Mouse (Mus musculus) hindbrain, embryonic 16.5 days (tissue): ENCODE data around the gene Ino80. TPM values are rescaled to one million over a fixed set of nuclear protein-coding genes. Genes with fewer than 3 reads are reported as not detected.

Source experiments
- ATAC-seq: fragments of 200-750 bp; cut with Nextera tagmentation; 2 replicates; pipeline ENCODE4 v1.8.0; 2017; ENCODE audit warnings: moderate TSS enrichment, moderate library complexity
- H3K27ac ChIP-seq: fragments of 300-500 bp; sonication (generic); 2 replicates; pipeline ENCODE4 v1.5.1; 2014; ENCODE audit warnings: low read depth, mild to moderate bottlenecking, control low read depth, low read length, moderate library complexity
- H3K27me3 ChIP-seq: fragments of 300-500 bp; sonication (generic); replicated peaks from 2 replicates; pipeline ENCODE4 v1.6.1; 2014; ENCODE audit warnings: low read length; ENCODE audit not compliant: control insufficient read depth, insufficient read depth
- H3K36me3 ChIP-seq: fragments of 300-500 bp; sonication (generic); 2 replicates; pipeline ENCODE4 v1.6.1; 2014; ENCODE audit warnings: mild to moderate bottlenecking, low read length, moderate library complexity, mixed read lengths; ENCODE audit not compliant: control insufficient read depth, insufficient read depth
- H3K4me1 ChIP-seq: fragments of 300-500 bp; sonication (generic); 2 replicates; pipeline ENCODE4 v1.6.1; 2014; ENCODE audit warnings: low read depth, low read length; ENCODE audit not compliant: control insufficient read depth, insufficient read depth
- H3K4me2 ChIP-seq: fragments of 300-500 bp; sonication (generic); 2 replicates; pipeline ENCODE4 v1.6.1; 2014; ENCODE audit warnings: mild to moderate bottlenecking, low read length, control low read depth, moderate library complexity
- H3K4me3 ChIP-seq: fragments of 300-500 bp; sonication (generic); 2 replicates; pipeline ENCODE4 v1.5.1; 2014; ENCODE audit warnings: mild to moderate bottlenecking, low read length, control low read depth, moderate library complexity
- H3K9ac ChIP-seq: fragments of 300-500 bp; sonication (generic); 2 replicates; pipeline ENCODE4 v1.6.1; 2014; ENCODE audit warnings: low read depth, mild to moderate bottlenecking, control low read depth, low read length, moderate library complexity
- H3K9me3 ChIP-seq: fragments of 300-500 bp; sonication (generic); 2 replicates; pipeline ENCODE4 v1.6.1; 2014; ENCODE audit warnings: mild to moderate bottlenecking, low read length, moderate library complexity; ENCODE audit not compliant: control insufficient read depth
- WGBS: fragments of 180-500 bp; shearing (Covaris S2); extraction: QIAGEN DNeasy Blood & Tissue Kit; methylation state at CpG from one replicate; pipeline ENCODE4 v1.1.7; 2014; 5-methylcytosine and 5-hydroxymethylcytosine counted together
- polyA plus RNA-seq: library from polyadenylated mRNA; unstranded; fragments of >200 nt; fragmentation: Nextera tagmentation; extraction: Ambion mirVana; gene quantifications from 2 replicates; pipeline ENCODE4 v1.2.1, GENCODE M21; 2015

Ino80 gene
- polyA plus RNA-seq, 1 experiment from 2014 or later, result 2.8 TPM

- WGBS, result under 1% methylated on average over 32 of the region's 33 CpGs
- peaks cover 56% of the 10 kb centered on the region for H3K27me3 ChIP-seq
- peaks cover 52% of the 10 kb centered on the region for H3K4me1 ChIP-seq
- H3K27ac ChIP-seq, result peak within 1 kb of the TSS; percentile 16; the same call in 1 of the 2 replicates
- peak within 1 kb of the TSS; percentile 52 for H3K4me3 ChIP-seq
- H3K9me3 ChIP-seq, result no peaks in the 10 kb centered on the region
- peak within 1 kb of the TSS; percentile 70 for H3K9ac ChIP-seq
- ATAC-seq, result peak; percentile 10
- no peaks in the 10 kb centered on the region for H3K36me3 ChIP-seq
- peak within 1 kb of the TSS; percentile 82 for H3K4me2 ChIP-seq
Measured at GRCm38 (mm10) chr2:119325568-119326143, 151.8 kb downstream of the Ino80 start, which contains the start of gene Dll4. Gene Dll4 (plus strand): TSS chr2:119325784.

DNA sequence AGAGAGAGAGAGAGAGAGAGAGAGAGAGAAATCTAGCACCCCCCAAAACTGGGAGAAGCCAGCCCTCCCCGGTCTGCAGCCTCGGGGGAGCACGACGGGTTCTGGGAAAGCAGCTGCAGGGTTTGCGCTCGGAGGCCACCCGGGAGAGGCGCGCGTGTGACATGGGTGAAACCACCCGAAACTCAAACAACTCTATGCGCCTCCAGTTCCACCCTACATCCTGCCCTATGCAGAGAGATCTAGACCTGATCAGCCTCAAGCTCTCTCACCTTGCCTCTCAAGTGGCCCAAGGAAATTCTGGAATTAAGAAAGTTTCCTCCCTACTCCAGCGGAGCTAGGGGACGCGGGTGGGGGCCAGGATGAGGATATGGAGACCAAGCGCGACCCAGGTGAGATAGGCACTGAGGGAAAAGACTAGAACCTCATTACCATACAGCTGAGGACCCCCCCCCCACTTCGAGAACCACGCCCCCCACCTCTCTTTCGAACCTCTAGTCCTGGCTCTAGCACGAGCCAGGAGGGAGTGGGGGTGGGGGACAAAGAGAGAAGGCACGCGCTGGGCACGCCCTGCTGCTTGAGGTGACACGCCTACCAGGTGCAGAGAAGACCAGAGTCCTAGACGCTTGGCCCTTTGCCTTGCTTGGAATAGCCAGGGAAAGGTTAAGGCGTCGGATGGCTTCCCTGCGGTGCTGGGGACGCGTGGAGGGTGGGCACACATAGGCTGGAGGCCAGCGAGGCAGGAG, 152.7 kb downstream of the Ino80 start:
- Histone ChIP-seq H3K9ac (no peak overlapping the region), H3K27ac (no peak overlapping the region), H3K4me3 (peak overlapping the region; percentile 52), H3K27me3 (peaks cover 50% of the 10 kb centered on the region), H3K4me1 (peaks cover 52% of the 10 kb centered on the region), H3K4me2 (peak overlapping the region; percentile 82), H3K36me3 (no peaks in the 10 kb centered on the region), H3K9me3 (no peaks in the 10 kb centered on the region)
- under 1% methylated on average over 28 of the region's 32 CpGs for WGBS
- no peak for ATAC-seq

DNA sequence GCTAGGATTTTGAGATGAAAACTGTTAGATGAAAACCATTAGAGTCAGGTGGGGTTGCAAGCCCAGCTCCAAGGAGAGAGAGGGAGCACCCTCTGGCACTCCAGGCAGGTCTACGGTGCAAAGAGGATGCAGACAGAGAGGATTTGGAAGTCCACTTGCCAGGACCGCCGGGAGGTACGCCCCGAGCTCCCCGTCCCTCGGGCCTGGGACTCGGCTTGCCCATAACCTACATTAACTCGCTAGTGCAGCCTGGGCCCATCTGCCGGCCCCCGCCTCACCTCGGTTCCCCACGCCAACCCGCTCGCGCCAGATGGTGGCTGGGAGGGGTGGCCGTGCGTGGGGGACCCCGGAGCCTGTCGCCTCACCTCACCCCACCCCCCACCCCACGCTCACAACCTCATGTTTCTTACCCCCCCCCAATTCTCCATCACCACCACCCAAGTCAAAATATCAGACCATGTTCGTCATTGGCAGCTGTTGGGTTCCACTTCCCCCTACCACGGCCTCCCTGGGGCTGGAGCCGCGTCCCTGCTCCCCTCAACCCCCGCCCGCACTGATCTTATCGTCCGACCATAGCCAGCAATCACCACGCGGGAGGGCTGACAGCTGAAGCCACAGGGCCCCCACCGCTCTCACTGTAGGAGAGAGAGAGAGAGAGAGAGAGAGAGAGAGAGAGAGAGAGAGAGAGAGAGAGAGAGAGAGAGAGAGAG, 153.5 kb downstream of the Ino80 start:
- Histone ChIP-seq H3K9me3 (no peaks in the 10 kb centered on the region), H3K27me3 (peaks cover 45% of the 10 kb centered on the region), H3K4me1 (peaks cover 47% of the 10 kb centered on the region), H3K4me2 (peak overlapping the region; percentile 82), H3K36me3 (no peaks in the 10 kb centered on the region), H3K27ac (no peak overlapping the region), H3K9ac (no peak overlapping the region), H3K4me3 (no peak overlapping the region; the same call in 1 of the 2 replicates)
- 3% methylated on average over 30 of the region's 32 CpGs for WGBS
- ATAC-seq, result no peak

Other genes starting within 250 kb of the Ino80 start
- not detected in 2 replicates for gene Ppp1r14d, start 247.8 kb downstream of the Ino80 start, polyA plus RNA-seq
- 0.71 and 0.79 TPM in 2 replicates for gene Spint1, start 240.3 kb downstream of the Ino80 start, polyA plus RNA-seq
- 48.2 and 56.9 TPM in 2 replicates for gene Rhov, start 206.4 kb downstream of the Ino80 start, polyA plus RNA-seq
- 28.2 and 30.4 TPM in 2 replicates for gene Vps18, start 188.9 kb downstream of the Ino80 start, polyA plus RNA-seq
- 5.3 and 6.0 TPM in 2 replicates for gene Dll4, start 151.9 kb downstream of the Ino80 start, polyA plus RNA-seq
- 12.3 and 14.9 TPM in 2 replicates for gene Chac1, start 126.5 kb downstream of the Ino80 start, polyA plus RNA-seq
- gene Exd1, start 69.9 kb upstream of the Ino80 start, polyA plus RNA-seq, result 1.1 and 1.5 TPM in 2 replicates
- 57.1 and 61.6 TPM in 2 replicates for gene Chp1, start 70.0 kb upstream of the Ino80 start, polyA plus RNA-seq
- gene Nusap1, start 140.6 kb upstream of the Ino80 start, polyA plus RNA-seq, result 13.0 and 16.1 TPM in 2 replicates
- 5.4 and 6.1 TPM in 2 replicates for gene Oip5, start 140.8 kb upstream of the Ino80 start, polyA plus RNA-seq
- gene Ndufaf1, start 185.1 kb upstream of the Ino80 start, polyA plus RNA-seq, result 41.9 and 44.9 TPM in 2 replicates
- gene Rtf1, start 197.4 kb upstream of the Ino80 start, polyA plus RNA-seq, result 44.7 and 45.1 TPM in 2 replicates